Mouse (Mus musculus) MEL (cell line): ENCODE results near the gene Mmel1. TPM values are rescaled to one million over a fixed set of nuclear protein-coding genes. Genes with fewer than 3 reads are reported as not detected.

Experiments used
- DNase-seq: peaks from one replicate; pipeline ENCODE4 v3.0.0; 2011; ENCODE audit warnings: low read depth, low spot score
- H3K27ac ChIP-seq: 2 replicates; pipeline ENCODE4 v1.5.1; 2012; ENCODE audit warnings: low read depth, mild to moderate bottlenecking, control low read depth, low read length, moderate library complexity; ENCODE audit not compliant: control insufficient read depth
- H3K27me3 ChIP-seq, 2 experiments: fragments of 150-350 bp in 1 of 2; sonication (generic) in 1 of 2; 2 replicates each; pipeline ENCODE4 v1.6.1; 2012; ENCODE audit warnings: low read length in 2 of 2, mild to moderate bottlenecking in 2 of 2, improper control_type of control experiment in 1 of 2, moderate library complexity in 1 of 2; ENCODE audit not compliant: insufficient read depth in 2 of 2, control insufficient read depth in 1 of 2
- H3K36me3 ChIP-seq, 2 experiments: 2 replicates each; pipeline ENCODE4 v1.6.1; 2012 to 2014; ENCODE audit warnings: low read length in 2 of 2, improper control_type of control experiment in 1 of 2, inconsistent platforms in 1 of 2, mild to moderate bottlenecking in 1 of 2; ENCODE audit not compliant: insufficient read depth in 2 of 2, control insufficient read depth in 1 of 2
- H3K4me1 ChIP-seq, 2 experiments: fragments of 150-350 bp in 1 of 2; sonication (generic) in 1 of 2; 2 replicates each; pipeline ENCODE4 v1.6.1; 2012; ENCODE audit warnings: low read length in 2 of 2, improper control_type of control experiment in 1 of 2, mild to moderate bottlenecking in 1 of 2; ENCODE audit not compliant: insufficient read depth in 2 of 2, control insufficient read depth in 1 of 2
- H3K4me3 ChIP-seq, 2 experiments: fragments of 150-350 bp in 1 of 2; sonication (generic) in 1 of 2; 2 replicates each; pipeline ENCODE4 v1.5.1; 2012; ENCODE audit warnings: low read depth in 2 of 2, low read length in 2 of 2, mild to moderate bottlenecking in 2 of 2, moderate library complexity in 2 of 2, control low read depth in 1 of 2, improper control_type of control experiment in 1 of 2; ENCODE audit not compliant: control insufficient read depth in 1 of 2, insufficient read depth in 1 of 2
- H3K79me2 ChIP-seq: 2 replicates; pipeline ENCODE4 v1.6.1; 2012; ENCODE audit warnings: mild to moderate bottlenecking, low read length, moderate library complexity; ENCODE audit not compliant: control insufficient read depth, poor library complexity, insufficient read depth
- H3K9ac ChIP-seq: 2 replicates; pipeline ENCODE4 v1.6.1; 2012; ENCODE audit warnings: low read depth, mild to moderate bottlenecking, control low read depth, low read length, moderate library complexity; ENCODE audit not compliant: control insufficient read depth, poor library complexity, severe bottlenecking
- H3K9me3 ChIP-seq: fragments of 150-350 bp; sonication (generic); replicated peaks from 2 replicates; pipeline ENCODE4 v1.6.1; 2012; ENCODE audit warnings: mild to moderate bottlenecking, low read length, improper control_type of control experiment, moderate library complexity; ENCODE audit not compliant: insufficient read depth
- CHD1 ChIP-seq: IDR thresholded peaks from 2 replicates; pipeline ENCODE4 v1.6.1; 2012; ENCODE audit warnings: low read depth, mild to moderate bottlenecking, inconsistent platforms, low read length, improper control_type of control experiment
- CHD2 ChIP-seq: IDR thresholded peaks from 2 replicates; pipeline ENCODE4 v1.6.1; 2011; ENCODE audit warnings: low read length, improper control_type of control experiment
- E2F4 ChIP-seq: IDR thresholded peaks from 2 replicates; pipeline ENCODE4 v1.6.1; 2011; ENCODE audit warnings: low read depth, low read length, improper control_type of control experiment, borderline replicate concordance
- EP300 ChIP-seq, 2 experiments: IDR thresholded peaks; 2 replicates each; pipeline ENCODE4 v1.6.1; 2011; ENCODE audit warnings: improper control_type of control experiment in 2 of 2, low read length in 2 of 2, low read depth in 1 of 2, mild to moderate bottlenecking in 1 of 2
- GATA1 ChIP-seq: IDR thresholded peaks from 2 replicates; pipeline ENCODE4 v1.6.1; 2011; ENCODE audit warnings: low read depth, low read length, improper control_type of control experiment
- HCFC1 ChIP-seq: IDR thresholded peaks from 2 replicates; pipeline ENCODE4 v1.6.1; 2012; ENCODE audit warnings: low read depth, mild to moderate bottlenecking, inconsistent platforms, low read length, improper control_type of control experiment, moderate library complexity
- KAT2A ChIP-seq: conservative IDR thresholded peaks from 2 replicates; pipeline ENCODE4 v1.6.1; 2012; ENCODE audit warnings: low read depth, low read length, improper control_type of control experiment, inconsistent platforms
- MAFK ChIP-seq: IDR thresholded peaks from 2 replicates; pipeline ENCODE4 v1.6.1; 2011; ENCODE audit warnings: low read depth, mild to moderate bottlenecking, low read length, improper control_type of control experiment, borderline replicate concordance
- MAX ChIP-seq: IDR thresholded peaks from 2 replicates; pipeline ENCODE4 v1.6.1; 2011; ENCODE audit warnings: low read length, improper control_type of control experiment
- MXI1 ChIP-seq: IDR thresholded peaks from 2 replicates; pipeline ENCODE4 v1.6.1; 2011; ENCODE audit warnings: mild to moderate bottlenecking, low read depth, low read length, improper control_type of control experiment
- MYB ChIP-seq: IDR thresholded peaks from 2 replicates; pipeline ENCODE4 v1.6.1; 2011; ENCODE audit warnings: mild to moderate bottlenecking, low read depth, low read length, improper control_type of control experiment
- MYC ChIP-seq: IDR thresholded peaks from 2 replicates; pipeline ENCODE4 v1.6.1; 2011; ENCODE audit warnings: low read depth, mild to moderate bottlenecking, low read length, improper control_type of control experiment, moderate library complexity
- NELFE ChIP-seq: IDR thresholded peaks from 2 replicates; pipeline ENCODE4 v1.6.1; 2011; ENCODE audit warnings: low read depth, low read length, improper control_type of control experiment
- NRF1 ChIP-seq: IDR thresholded peaks from 2 replicates; pipeline ENCODE4 v1.6.1; 2014; ENCODE audit warnings: low read depth, mild to moderate bottlenecking, inconsistent platforms, low read length, improper control_type of control experiment, moderate library complexity; ENCODE audit not compliant: poor library complexity, insufficient read depth, severe bottlenecking
- POLR2A ChIP-seq, 2 experiments: IDR thresholded peaks; 2 replicates each; pipeline ENCODE4 v1.6.1; 2011 to 2012; ENCODE audit warnings: low read length in 2 of 2, mild to moderate bottlenecking in 2 of 2, control low read depth in 1 of 2, improper control_type of control experiment in 1 of 2, low read depth in 1 of 2, moderate library complexity in 1 of 2; ENCODE audit not compliant: control insufficient read depth in 1 of 2, insufficient read depth in 1 of 2, poor library complexity in 1 of 2
- POLR2AphosphoS5 ChIP-seq: IDR thresholded peaks from 2 replicates; pipeline ENCODE4 v1.6.1; 2012; ENCODE audit warnings: low read depth, borderline replicate concordance, mild to moderate bottlenecking, inconsistent platforms, low read length, moderate library complexity, mixed read lengths
- TAL1 ChIP-seq: IDR thresholded peaks from 2 replicates; pipeline ENCODE4 v1.6.1; 2012; ENCODE audit warnings: mild to moderate bottlenecking, inconsistent platforms, low read length, moderate library complexity, mixed read lengths
- TBP ChIP-seq: IDR thresholded peaks from 2 replicates; pipeline ENCODE4 v1.8.0; 2011; ENCODE audit warnings: low read depth, low read length, improper control_type of control experiment
- TCF12 ChIP-seq: IDR thresholded peaks from 2 replicates; pipeline ENCODE4 v1.6.1; 2014; ENCODE audit warnings: low read depth, mild to moderate bottlenecking, inconsistent platforms, low read length, improper control_type of control experiment, moderate library complexity
- USF1 ChIP-seq: IDR thresholded peaks from 2 replicates; pipeline ENCODE4 v1.6.1; 2014; ENCODE audit warnings: low read depth, mild to moderate bottlenecking, inconsistent platforms, low read length, improper control_type of control experiment, moderate library complexity
- ZKSCAN1 ChIP-seq: IDR thresholded peaks from 2 replicates; pipeline ENCODE4 v1.6.1; 2012; ENCODE audit warnings: low read depth, mild to moderate bottlenecking, inconsistent platforms, low read length, improper control_type of control experiment, moderate library complexity
- ZMIZ1 ChIP-seq: IDR thresholded peaks from 2 replicates; pipeline ENCODE4 v1.6.1; 2012; ENCODE audit warnings: low read depth, mild to moderate bottlenecking, inconsistent platforms, low read length, improper control_type of control experiment, moderate library complexity
- ZNF384 ChIP-seq: IDR thresholded peaks from 2 replicates; pipeline ENCODE4 v1.6.1; 2012; ENCODE audit warnings: low read depth, mild to moderate bottlenecking, inconsistent platforms, low read length, improper control_type of control experiment
- polyA plus RNA-seq, 2 experiments: library from polyadenylated mRNA; stranded (reverse) in 1 of 2; unstranded in 1 of 2; fragments of >175 nt in 1 of 2; fragments of >200 nt in 1 of 2; gene quantifications; 2 replicates each; pipeline versions ENCODE4 v1.2.1 to v1.2.4; 2012; ENCODE audit warnings: low replicate concordance in 2 of 2, low read depth in 1 of 2; ENCODE audit not compliant: insufficient read length in 2 of 2, insufficient read depth in 1 of 2, missing spikeins in 1 of 2
- total RNA-seq: library from RNA; depleted of rRNA; stranded (reverse); fragments of 300-350 nt; gene quantifications from 2 replicates; pipeline ENCODE4 v1.2.3, GENCODE M21; 2012

The Mmel1 gene
- total and polyA plus RNA-seq, 3 experiments, result 0.07 to 0.08 TPM; not detected in 1

DNA sequence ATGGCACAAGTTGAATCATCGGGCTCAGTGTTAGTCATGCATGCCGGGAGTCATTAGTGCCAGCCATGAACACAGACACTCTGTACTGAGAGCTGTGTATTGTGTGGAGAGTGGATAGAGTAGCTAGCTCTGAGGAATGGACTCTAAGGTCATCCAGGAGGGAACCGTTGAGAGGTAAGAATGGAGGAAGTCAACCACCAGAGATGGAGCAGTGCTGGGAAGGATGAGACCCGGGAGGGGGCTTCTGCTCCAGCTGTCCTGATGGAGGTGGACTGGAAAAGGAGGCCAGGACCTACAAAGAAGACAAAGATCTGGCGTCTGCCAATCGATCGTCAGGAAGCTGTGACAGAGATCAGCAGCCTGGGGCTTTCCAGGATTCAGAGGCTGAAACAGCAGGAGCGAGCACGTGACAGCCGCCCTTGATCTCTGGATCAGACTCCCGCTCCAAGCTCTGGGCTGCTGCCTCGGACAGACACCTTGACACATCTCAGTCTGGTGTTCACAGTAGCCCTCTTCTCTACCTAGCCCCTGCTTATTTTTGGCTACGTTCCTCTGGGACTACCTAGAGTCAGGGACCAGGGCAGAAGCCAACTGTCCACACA, 64.0 kb downstream of the Mmel1 start:
- Histone ChIP-seq H3K27me3 (no peaks in the 10 kb centered on the region; a peak in 1 of 4 replicates), H3K4me1 (peaks cover 3 to 14% of the 10 kb centered on the region in 2 experiments; a peak in 3 of 4 replicates)
- no peak for TF ChIP-seq NELFE
- no peak for TF ChIP-seq ZMIZ1
- no peak for TF ChIP-seq E2F4
- TF ChIP-seq, all 39 proteins: peak for 0
- no peak overlapping the region for H3K4me3 ChIP-seq
- DNase-seq, result no peak
- H3K9me3 ChIP-seq, result no peaks in the 10 kb centered on the region
- no peaks in the 10 kb centered on the region; the same call in 1 of the 2 replicates for H3K79me2 ChIP-seq
- no peak overlapping the region for H3K9ac ChIP-seq
- H3K36me3 ChIP-seq, result peaks cover 0 to 4% of the 10 kb centered on the region in 2 experiments; a peak in 1 of 4 replicates
- H3K27ac ChIP-seq, result no peak overlapping the region

DNA sequence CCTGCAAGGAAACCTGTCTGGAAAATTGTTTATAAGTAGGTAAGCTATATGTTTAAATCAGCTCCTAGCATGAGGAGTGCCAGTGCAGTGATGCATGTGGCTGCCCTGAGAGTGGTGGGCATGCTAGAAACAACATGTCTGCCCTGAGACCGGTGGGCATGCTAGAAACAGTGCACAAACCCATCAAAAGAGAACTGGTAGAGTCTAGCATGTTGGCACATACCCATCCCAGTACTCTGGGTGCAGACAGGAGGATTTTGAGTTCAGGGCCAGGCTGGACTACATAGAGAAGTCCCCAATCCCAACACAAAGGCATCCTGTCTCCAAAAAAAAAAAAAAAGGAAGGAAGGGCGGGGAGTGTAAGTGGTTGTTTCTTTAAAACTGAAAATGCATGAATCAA, 65.4 kb downstream of the Mmel1 start:
- DNase-seq, result no peak
- TF ChIP-seq MAX (no peak), TCF12 (no peak), MYB (no peak), MYC (no peak), ZNF384 (no peak), GATA1 (no peak), NRF1 (no peak), CHD1 (no peak), MXI1 (no peak), EP300 (IDR thresholded peaks at IDR 0.05; ENCODE audit: low read depth in 1 of 2, low read length in 2 of 2) (no peak), TAL1 (no peak), POLR2A (IDR thresholded peaks at IDR 0.05; ENCODE audit: control insufficient read depth in 1 of 2, insufficient read depth in 1 of 2, low read depth in 1 of 2, low read length in 2 of 2, poor library complexity in 1 of 2) (no peak), TBP (no peak), KAT2A (no peak), MAFK (no peak), HCFC1 (no peak), USF1 (no peak), POLR2AphosphoS5 (no peak), CHD2 (no peak), ZKSCAN1 (no peak)
- peaks cover 0 to 4% of the 10 kb centered on the region in 2 experiments; a peak in 2 of 4 replicates for H3K4me1 ChIP-seq
- peaks cover 0 to 1% of the 10 kb centered on the region in 2 experiments; a peak in 1 of 4 replicates for H3K36me3 ChIP-seq
- H3K9me3 ChIP-seq, result no peaks in the 10 kb centered on the region
- no peak overlapping the region for H3K27ac ChIP-seq
- no peaks in the 10 kb centered on the region for H3K79me2 ChIP-seq
- no peak overlapping the region for H3K9ac ChIP-seq
- no peak overlapping the region for H3K4me3 ChIP-seq
- no peaks in the 10 kb centered on the region; a peak in 1 of 4 replicates for H3K27me3 ChIP-seq
